Mouse (Mus musculus) C2C12 (cell line): ENCODE results near the gene Psmc3. TPM values are rescaled to one million over a fixed set of nuclear protein-coding genes. Genes with fewer than 3 reads are reported as not detected.
A peak's percentile ranks its signal among the peaks of the same experiment; 100 is the strongest.
"Not testable (repeated sequence)": the region's sequence is repeated elsewhere in the genome, so short reads cannot be mapped to it uniquely, and the experiment has no call there.

ENCODE experiments used
- H3K27me3 ChIP-seq: one replicate; pipeline ENCODE4 v1.6.1; 2011; ENCODE audit not compliant: control insufficient read depth, insufficient read depth, insufficient read length
- H3K36me3 ChIP-seq: one replicate; pipeline ENCODE4 v1.6.1; 2011; ENCODE audit not compliant: control insufficient read depth, insufficient read depth
- H3K4me3 ChIP-seq: one replicate; pipeline ENCODE4 v1.5.1; 2011; ENCODE audit warnings: mild to moderate bottlenecking, control low read depth; ENCODE audit not compliant: poor library complexity, insufficient read depth, severe bottlenecking
- H3K79me2 ChIP-seq: one replicate; pipeline ENCODE4 v1.6.1; 2011; ENCODE audit not compliant: control insufficient read depth, insufficient read depth
- H3K79me3 ChIP-seq: one replicate; pipeline ENCODE4 v1.6.1; 2011; ENCODE audit warnings: low read depth, control low read depth
- H3ac ChIP-seq: one replicate; pipeline ENCODE3; 2011; ENCODE audit warnings: low read depth; ENCODE audit not compliant: control insufficient read depth, insufficient read length
- CEBPB ChIP-seq: IDR thresholded peaks from one replicate; pipeline ENCODE4 v1.6.1; 2011; ENCODE audit warnings: low read depth, mild to moderate bottlenecking, control low read depth, moderate library complexity
- CTCF ChIP-seq: IDR thresholded peaks from one replicate; pipeline ENCODE4 v1.5.1; 2011; ENCODE audit not compliant: control insufficient read depth, insufficient read depth, insufficient read length
- FOSL1 ChIP-seq: IDR thresholded peaks from one replicate; pipeline ENCODE4 v1.8.0; 2011; ENCODE audit warnings: mild to moderate bottlenecking, low read length; ENCODE audit not compliant: poor library complexity, insufficient read depth, severe bottlenecking
- MAX ChIP-seq: IDR thresholded peaks from one replicate; pipeline ENCODE4 v1.6.1; 2011; ENCODE audit warnings: mild to moderate bottlenecking, control low read depth
- MYOD1 ChIP-seq: IDR thresholded peaks from one replicate; pipeline ENCODE4 v1.6.1; 2011; ENCODE audit warnings: low read depth; ENCODE audit not compliant: control insufficient read depth, insufficient read length
- MYOG ChIP-seq: IDR thresholded peaks from one replicate; pipeline ENCODE4 v1.6.1; 2011; ENCODE audit not compliant: control insufficient read depth, insufficient read length; ENCODE audit errors: extremely low read depth
- USF1 ChIP-seq: IDR thresholded peaks from one replicate; pipeline ENCODE4 v1.6.1; 2011; ENCODE audit warnings: low read depth, mild to moderate bottlenecking, control low read depth, moderate library complexity
- polyA plus RNA-seq: library from polyadenylated mRNA; unstranded; fragments of >200 nt; fragmentation: generic; extraction: Trizol; gene quantifications from one replicate; pipeline ENCODE4 v1.2.1, GENCODE M21; 2012; ENCODE audit warnings: missing spikeins

Psmc3 gene
- polyA plus RNA-seq, 1 experiment = 367 TPM

GRCm38 (mm10) chr2:91044727-91045126 lies 9.1 kb upstream of the Psmc3 start:
- Histone ChIP-seq H3ac (no peak overlapping the region), H3K36me3 (no peaks in the 10 kb centered on the region), H3K79me2 (no peaks in the 10 kb centered on the region), H3K4me3 (no peak overlapping the region), H3K27me3 (no peaks in the 10 kb centered on the region), H3K79me3 (no peaks in the 10 kb centered on the region)
- TF ChIP-seq CEBPB (no peak), FOSL1 (no peak), MAX (no peak), MYOG (no peak), USF1 (no peak), MYOD1 (no peak), CTCF (no peak)

- H3K36me3 ChIP-seq, H3K27me3 ChIP-seq, H3K79me2 ChIP-seq, H3K79me3 ChIP-seq, H3K4me3 ChIP-seq, H3ac ChIP-seq: not testable (repeated sequence)
These were observed 8.0 kb upstream of the Psmc3 start for GRCm38 (mm10) chr2:91045805-91046204.

GRCm38 (mm10) chr2:91047359-91047758 lies 6.5 kb upstream of the Psmc3 start:
- Histone ChIP-seq H3K4me3 (no peak overlapping the region), H3ac (no peak overlapping the region), H3K27me3 (no peaks in the 10 kb centered on the region), H3K79me2 (no peaks in the 10 kb centered on the region), H3K79me3 (no peaks in the 10 kb centered on the region), H3K36me3 (no peaks in the 10 kb centered on the region)
- TF ChIP-seq CTCF (no peak), CEBPB (no peak), MAX (no peak), MYOD1 (no peak), MYOG (no peak), FOSL1 (no peak), USF1 (no peak)

GRCm38 (mm10) chr2:91051917-91052316 lies 1.9 kb upstream of the Psmc3 start:
- Histone ChIP-seq H3K79me3 (peaks cover 19% of the 10 kb centered on the region), H3K36me3 (peaks cover 22% of the 10 kb centered on the region), H3K27me3 (no peaks in the 10 kb centered on the region), H3K4me3 (no peak overlapping the region), H3ac (no peak overlapping the region), H3K79me2 (peaks cover 30% of the 10 kb centered on the region)
- TF ChIP-seq MYOG = no peak
- no peak for TF ChIP-seq FOSL1
- no peak for TF ChIP-seq MAX
- TF ChIP-seq MYOD1 = no peak
- no peak for TF ChIP-seq CEBPB
- TF ChIP-seq CTCF = no peak
- no peak for TF ChIP-seq USF1

- H3K79me2 ChIP-seq = peaks cover 38% of the 10 kb centered on the region
- peak overlapping the region; percentile 75 for H3K4me3 ChIP-seq
- TF ChIP-seq CEBPB = no peak
- TF ChIP-seq MYOD1 = no peak
- no peak for TF ChIP-seq MYOG
- no peak for TF ChIP-seq MAX
- TF ChIP-seq USF1 = no peak
- no peak for TF ChIP-seq CTCF
- no peak for TF ChIP-seq FOSL1
- H3K27me3 ChIP-seq = no peaks in the 10 kb centered on the region
- no peak overlapping the region for H3ac ChIP-seq
- H3K36me3 ChIP-seq = peaks cover 30% of the 10 kb centered on the region
- peaks cover 19% of the 10 kb centered on the region for H3K79me3 ChIP-seq
These were observed 1.1 kb upstream of the Psmc3 start for GRCm38 (mm10) chr2:91052752-91053151.

GRCm38 (mm10) chr2:91053181-91053933 lies 452 bp upstream of the Psmc3 start:
- TF ChIP-seq CEBPB (no peak), USF1 (no peak), MYOD1 (no peak), CTCF (no peak)
- H3K36me3 ChIP-seq = peaks cover 36% of the 10 kb centered on the region
- H3K79me2 ChIP-seq = peaks cover 41% of the 10 kb centered on the region

More at GRCm38 (mm10) chr2:91053181-91053933, 452 bp upstream of the Psmc3 start:
- Histone ChIP-seq H3ac (peak overlapping the region; percentile 69), H3K79me3 (peaks cover 19% of the 10 kb centered on the region), H3K4me3 (peak overlapping the region; percentile 75), H3K27me3 (no peaks in the 10 kb centered on the region)
